Mouse (Mus musculus) testis, adult 2 months (tissue): ENCODE data around the gene Tcirg1. TPM values are rescaled to one million over a fixed set of nuclear protein-coding genes. Genes with fewer than 3 reads are reported as not detected.

Source experiments
- H3K27ac ChIP-seq: fragments of 200-500 bp; 2 replicates; pipeline ENCODE4 v1.5.1; 2012; ENCODE audit warnings: low read depth, low read length; ENCODE audit not compliant: control insufficient read depth, insufficient read depth
- H3K27me3 ChIP-seq: fragments of 200-500 bp; 2 replicates; pipeline ENCODE4 v1.6.1; 2012; ENCODE audit warnings: mild to moderate bottlenecking, low read length, moderate library complexity; ENCODE audit not compliant: control insufficient read depth, insufficient read depth
- H3K36me3 ChIP-seq: fragments of 200-500 bp; 2 replicates; pipeline ENCODE4 v1.6.1; 2012; ENCODE audit warnings: mild to moderate bottlenecking, low read length; ENCODE audit not compliant: control insufficient read depth, insufficient read depth
- H3K4me1 ChIP-seq: fragments of 200-500 bp; 2 replicates; pipeline ENCODE4 v1.6.1; 2012; ENCODE audit warnings: low read length; ENCODE audit not compliant: control insufficient read depth, insufficient read depth
- H3K4me3 ChIP-seq: fragments of 200-500 bp; 2 replicates; pipeline ENCODE4 v1.5.1; 2012; ENCODE audit warnings: low read depth, mild to moderate bottlenecking, low read length, moderate library complexity, mixed read lengths; ENCODE audit not compliant: control insufficient read depth
- CTCF ChIP-seq: fragments of 200-500 bp; IDR thresholded peaks from 2 replicates; pipeline ENCODE4 v1.5.1; 2012; ENCODE audit warnings: low read depth, mild to moderate bottlenecking, inconsistent platforms, low read length, moderate library complexity; ENCODE audit not compliant: control insufficient read depth, insufficient read depth, insufficient replicate concordance
- POLR2A ChIP-seq: fragments of 200-500 bp; IDR thresholded peaks from 2 replicates; pipeline ENCODE4 v1.6.1; 2012; ENCODE audit warnings: low read depth, mild to moderate bottlenecking, inconsistent platforms, low read length, moderate library complexity; ENCODE audit not compliant: control insufficient read depth
- polyA plus RNA-seq: library from polyadenylated mRNA; depleted of rRNA; stranded (reverse); fragments of >200 nt; gene quantifications from 2 replicates; pipeline ENCODE4 v1.2.3, GENCODE M21; 2012

Gene Tcirg1
- polyA plus RNA-seq, 1 experiment = 11.4 TPM

GRCm38 (mm10) chr19:3895171-3895631 lies 11.7 kb downstream of the Tcirg1 start:
- no peaks in the 10 kb centered on the region for H3K27me3 ChIP-seq
- peak overlapping the region; percentile 27; the same call in 1 of the 2 replicates for H3K27ac ChIP-seq
- no peaks in the 10 kb centered on the region for H3K4me1 ChIP-seq
- H3K36me3 ChIP-seq = peaks cover 1% of the 10 kb centered on the region
- TF ChIP-seq POLR2A (no peak), CTCF (no peak)
- H3K4me3 ChIP-seq = no peak overlapping the region

- H3K36me3 ChIP-seq = peaks cover 2% of the 10 kb centered on the region
- no peaks in the 10 kb centered on the region for H3K4me1 ChIP-seq
- H3K27me3 ChIP-seq = no peaks in the 10 kb centered on the region
- TF ChIP-seq POLR2A = no peak
- no peak for TF ChIP-seq CTCF
- H3K27ac ChIP-seq = no peak overlapping the region
- H3K4me3 ChIP-seq = no peak overlapping the region
Observed at GRCm38 (mm10) chr19:3894294-3894693, 12.6 kb downstream of the Tcirg1 start.

GRCm38 (mm10) chr19:3893545-3894116 lies 13.3 kb downstream of the Tcirg1 start:
- Histone ChIP-seq H3K36me3 (peaks cover 2% of the 10 kb centered on the region), H3K4me3 (no peak overlapping the region), H3K27ac (no peak overlapping the region), H3K27me3 (no peaks in the 10 kb centered on the region), H3K4me1 (no peaks in the 10 kb centered on the region)
- TF ChIP-seq CTCF = no peak
- TF ChIP-seq POLR2A = no peak

- Histone ChIP-seq H3K4me1 (no peaks in the 10 kb centered on the region), H3K27ac (no peak overlapping the region), H3K4me3 (no peak overlapping the region), H3K27me3 (no peaks in the 10 kb centered on the region), H3K36me3 (peaks cover 5% of the 10 kb centered on the region)
- no peak for TF ChIP-seq CTCF
- no peak for TF ChIP-seq POLR2A
Observed at GRCm38 (mm10) chr19:3890181-3890580, 16.8 kb downstream of the Tcirg1 start.

- no peak for TF ChIP-seq POLR2A
- no peak for TF ChIP-seq CTCF
- no peak overlapping the region for H3K4me3 ChIP-seq
- no peaks in the 10 kb centered on the region for H3K27me3 ChIP-seq
- no peak overlapping the region for H3K27ac ChIP-seq
- H3K36me3 ChIP-seq = peaks cover 5% of the 10 kb centered on the region
- no peaks in the 10 kb centered on the region for H3K4me1 ChIP-seq
Observed at GRCm38 (mm10) chr19:3889096-3889495, 17.8 kb downstream of the Tcirg1 start.

- Histone ChIP-seq H3K27me3 (no peaks in the 10 kb centered on the region), H3K36me3 (peaks cover 2% of the 10 kb centered on the region)
Observed at GRCm38 (mm10) chr19:3884325-3884990, 22.5 kb downstream of the Tcirg1 start.

GRCm38 (mm10) chr19:3882214-3882613 lies 24.7 kb downstream of the Tcirg1 start:
- Histone ChIP-seq H3K36me3 (no peaks in the 10 kb centered on the region; the same call in none of the 2 replicates), H3K4me1 (no peaks in the 10 kb centered on the region), H3K4me3 (no peak overlapping the region), H3K27me3 (no peaks in the 10 kb centered on the region), H3K27ac (no peak overlapping the region; the same call in 1 of the 2 replicates)
- no peak for TF ChIP-seq POLR2A
- no peak for TF ChIP-seq CTCF

More at GRCm38 (mm10) chr19:3884325-3884990, 22.5 kb downstream of the Tcirg1 start:
- no peak overlapping the region for H3K27ac ChIP-seq
- TF ChIP-seq POLR2A (no peak), CTCF (no peak)
- no peak overlapping the region for H3K4me3 ChIP-seq
- no peaks in the 10 kb centered on the region for H3K4me1 ChIP-seq
